Mouse (Mus musculus): ENCODE data around the gene H2-D1.
"Not testable (repeated sequence)": the region's sequence is repeated elsewhere in the genome, so short reads cannot be mapped to it uniquely, and the experiment has no call there.

H2-D1 gene

DNA sequence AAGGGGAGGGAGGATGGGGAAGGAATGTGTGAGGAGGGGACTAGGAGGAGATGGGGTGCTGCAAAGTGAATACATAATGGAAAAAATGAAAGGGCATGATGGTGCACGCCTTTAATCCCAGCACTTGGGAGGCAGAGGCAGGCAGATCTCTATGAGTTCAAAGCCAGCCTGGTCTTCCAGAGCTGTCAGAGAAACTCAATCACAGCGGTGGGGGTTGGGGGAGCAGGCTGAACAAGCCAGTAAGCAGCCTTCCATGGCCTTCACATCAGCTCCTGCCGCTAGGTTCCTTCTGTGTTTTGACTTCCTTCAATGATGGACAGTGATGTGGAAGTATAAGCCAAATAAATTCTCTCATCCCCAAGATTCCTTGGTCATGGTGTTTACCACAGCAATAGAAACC is 7.2 kb upstream of the H2-D1 start:
- ATAC-seq (ENCODE audit: insufficient number of reproducible peaks, low FRiP score, low TSS enrichment) = no peak

- no peak for ATAC-seq (ENCODE audit: insufficient number of reproducible peaks, low FRiP score, low TSS enrichment)
These were observed 6.8 kb upstream of the H2-D1 start for GRCm38 (mm10) chr17:35255704-35256103.

DNA sequence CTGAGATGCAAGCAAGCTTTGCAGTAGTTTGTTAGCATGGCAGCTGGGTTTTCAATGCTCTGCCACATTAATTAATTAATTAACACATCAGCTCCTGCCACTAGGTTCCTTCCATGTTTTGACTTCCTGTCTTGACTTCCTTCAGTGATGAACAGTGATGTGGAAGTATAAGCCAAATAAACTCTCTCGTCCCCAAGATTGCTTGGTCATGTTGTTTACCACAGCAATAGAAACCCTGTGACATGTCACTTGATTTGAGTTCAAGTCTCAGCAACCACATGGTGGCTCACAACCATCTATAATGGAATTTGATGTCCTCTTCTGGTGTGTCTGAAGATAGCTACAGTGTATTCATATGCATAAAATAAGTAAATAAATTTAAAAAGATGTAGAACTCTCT is 5.2 kb upstream of the H2-D1 start:
- ATAC-seq (ENCODE audit: insufficient number of reproducible peaks, low FRiP score, low TSS enrichment) = no peak

DNA sequence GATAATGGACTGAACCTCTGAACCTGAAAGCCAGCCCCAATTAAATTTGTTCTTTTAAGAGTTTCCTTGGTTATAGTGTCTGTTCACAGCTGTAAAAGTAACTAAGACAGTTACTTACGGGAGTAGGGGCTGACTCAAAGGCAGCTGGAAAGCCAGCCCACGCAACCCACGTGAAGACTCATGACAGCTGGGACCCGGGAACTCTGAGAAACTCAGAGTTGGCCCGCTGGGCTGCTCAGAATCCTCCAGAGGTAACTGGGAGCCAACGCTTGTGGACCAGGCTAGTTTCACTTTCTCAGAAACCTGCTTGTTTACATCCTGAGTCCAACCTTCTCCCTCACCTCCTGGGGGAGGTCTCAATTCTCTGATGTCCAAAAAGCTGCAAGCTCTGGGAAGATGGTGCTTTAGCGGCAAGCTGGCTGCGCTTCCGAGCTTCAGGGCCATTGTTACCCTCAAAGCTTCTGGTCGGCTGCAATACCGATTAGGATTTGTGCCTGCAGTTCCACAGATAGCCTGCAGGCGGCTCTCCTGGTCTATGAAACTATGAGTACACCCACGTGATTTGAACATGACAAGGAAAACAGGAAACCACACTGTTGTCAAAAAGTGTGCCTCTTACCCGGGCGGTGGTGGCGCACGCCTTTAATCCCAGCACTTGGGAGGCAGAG is 4.6 kb upstream of the H2-D1 start:
- ATAC-seq (ENCODE audit: insufficient number of reproducible peaks, low FRiP score, low TSS enrichment) = no peak; the same call in 1 of the 2 replicates

DNA sequence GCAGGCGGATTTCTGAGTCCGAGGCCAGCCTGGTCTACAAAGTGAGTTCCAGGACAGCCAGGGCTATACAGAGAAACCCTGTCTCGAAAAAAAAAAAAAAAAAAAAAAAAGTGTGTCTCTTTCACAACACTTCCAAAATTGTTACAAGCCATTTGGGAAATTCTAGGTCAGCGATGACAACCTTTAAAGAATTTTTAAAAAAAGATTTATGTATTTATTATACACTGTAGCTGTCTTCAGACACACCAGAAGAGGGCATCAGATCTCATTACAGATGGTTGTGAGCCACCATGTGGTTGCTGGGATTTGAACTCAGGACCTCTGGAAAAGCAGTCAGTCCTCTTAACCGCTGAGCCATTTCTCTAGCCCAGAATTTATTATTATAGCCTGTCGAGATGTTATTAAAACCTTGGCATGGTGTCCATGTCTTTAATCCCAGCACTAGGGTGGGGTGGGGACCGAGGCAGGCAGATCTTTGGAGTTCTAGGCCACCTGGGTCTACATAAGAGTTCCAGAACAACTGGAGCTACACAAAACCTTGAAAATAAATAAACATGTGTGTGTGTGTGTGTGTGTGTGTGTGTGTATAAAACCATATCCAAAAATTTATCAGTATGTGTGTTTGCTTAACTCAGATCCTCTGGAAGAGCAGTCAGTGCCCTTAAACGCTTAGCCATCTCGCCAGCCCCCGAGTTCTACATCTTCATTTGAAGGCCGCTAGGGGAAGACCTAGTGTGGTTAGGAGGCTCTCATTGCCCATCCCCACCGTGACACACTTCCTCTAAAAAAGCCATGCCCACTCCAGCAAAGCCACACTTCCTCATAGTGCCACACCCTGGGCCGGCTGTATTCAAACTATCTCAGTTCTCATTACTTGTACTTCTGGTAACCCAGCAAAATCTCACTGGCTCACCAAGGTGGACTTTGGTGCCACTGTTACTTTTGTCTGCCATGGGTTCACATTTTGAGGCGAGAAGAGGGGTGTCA is 3.7 kb upstream of the H2-D1 start:
- no peak for ATAC-seq (ENCODE audit: insufficient number of reproducible peaks, low FRiP score, low TSS enrichment)

DNA sequence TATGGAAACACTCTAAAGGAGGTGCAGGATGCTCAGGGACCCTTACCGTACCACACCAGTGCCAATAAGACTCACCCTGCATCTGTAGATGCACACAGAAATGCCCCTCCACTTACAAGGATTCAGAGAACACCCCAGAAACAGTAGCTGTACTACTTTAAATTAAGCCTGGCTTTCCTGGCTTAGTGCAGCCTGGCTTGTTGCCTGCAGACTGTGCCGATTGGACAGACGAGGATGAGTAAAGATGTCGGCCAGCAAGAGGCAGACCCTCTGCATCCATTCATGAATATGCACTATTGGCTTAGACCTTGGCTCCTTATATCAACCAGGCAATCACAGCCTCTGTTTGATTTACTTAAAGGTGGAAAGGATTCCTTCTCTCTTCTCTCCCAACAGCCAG is 2.9 kb upstream of the H2-D1 start:
- no peak for ATAC-seq (ENCODE audit: insufficient number of reproducible peaks, low FRiP score, low TSS enrichment)

GRCm38 (mm10) chr17:35261651-35262050 is 879 bp upstream of the H2-D1 start:
- ATAC-seq (ENCODE audit: insufficient number of reproducible peaks, low FRiP score, low TSS enrichment) = no peak

- ATAC-seq (ENCODE audit: insufficient number of reproducible peaks, low FRiP score, low TSS enrichment) = no peak
These were observed 973 bp downstream of the H2-D1 start for GRCm38 (mm10) chr17:35263523-35263883.

GRCm38 (mm10) chr17:35267399-35268086 is 5.0 kb downstream of the H2-D1 start:
- no peak for ATAC-seq (ENCODE audit: insufficient number of reproducible peaks, low FRiP score, low TSS enrichment)

GRCm38 (mm10) chr17:35269653-35270347 is 7.3 kb downstream of the H2-D1 start:
- ATAC-seq (ENCODE audit: insufficient number of reproducible peaks, low FRiP score, low TSS enrichment) = no peak

GRCm38 (mm10) chr17:35272249-35272648 is 9.7 kb downstream of the H2-D1 start:
- ATAC-seq (ENCODE audit: insufficient number of reproducible peaks, low FRiP score, low TSS enrichment) = no peak

DNA sequence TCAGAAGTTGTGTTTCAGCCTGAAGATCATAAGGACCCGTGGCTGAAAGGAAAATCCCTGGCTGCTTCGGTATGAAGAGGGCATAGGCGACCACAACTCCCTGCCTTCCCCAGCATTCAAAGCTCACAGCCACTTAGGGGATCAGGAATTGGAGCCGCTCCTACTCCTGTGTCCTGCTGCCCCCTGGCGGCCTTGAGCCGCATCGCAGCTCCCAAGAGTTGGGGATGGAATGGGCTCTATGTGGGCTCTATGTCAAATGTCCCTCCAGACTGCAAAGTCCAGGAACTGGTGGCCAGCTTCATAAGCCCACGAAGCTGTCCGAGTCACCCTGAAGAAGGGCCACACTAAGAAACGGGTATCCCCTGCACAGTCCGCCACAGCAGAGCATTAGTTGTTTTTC is 12.2 kb downstream of the H2-D1 start:
- peak; percentile 58; the same call in 1 of the 2 replicates for ATAC-seq (ENCODE audit: insufficient number of reproducible peaks, low FRiP score, low TSS enrichment)

- no peak for ATAC-seq (ENCODE audit: insufficient number of reproducible peaks, low FRiP score, low TSS enrichment)
These were observed 13.9 kb downstream of the H2-D1 start for GRCm38 (mm10) chr17:35276304-35276864.

DNA sequence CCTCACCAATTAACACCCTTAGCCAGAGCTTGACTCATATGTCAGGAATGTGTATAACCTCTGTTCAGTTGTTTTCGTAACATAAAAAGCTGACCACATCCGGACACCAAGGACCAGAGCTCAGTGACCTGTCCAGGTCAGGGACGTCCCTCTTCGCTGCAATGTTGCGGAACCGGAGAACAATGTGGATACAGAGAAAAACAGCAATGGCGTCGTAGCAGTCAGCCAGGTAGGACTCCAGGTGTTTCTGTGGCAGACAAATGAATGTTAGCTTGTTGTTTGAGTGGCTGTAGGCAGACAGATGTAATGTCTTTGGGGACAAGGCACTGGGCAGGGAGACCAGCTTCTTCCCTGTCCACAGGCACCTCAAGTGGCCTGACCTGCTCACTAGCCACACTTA is 15.5 kb downstream of the H2-D1 start:
- ATAC-seq (ENCODE audit: insufficient number of reproducible peaks, low FRiP score, low TSS enrichment) = no peak

- no peak for ATAC-seq (ENCODE audit: insufficient number of reproducible peaks, low FRiP score, low TSS enrichment)
These were observed 16.6 kb downstream of the H2-D1 start for GRCm38 (mm10) chr17:35278957-35279688.

GRCm38 (mm10) chr17:35280276-35280675 is 17.7 kb downstream of the H2-D1 start:
- no peak for ATAC-seq (ENCODE audit: insufficient number of reproducible peaks, low FRiP score, low TSS enrichment)

GRCm38 (mm10) chr17:35285431-35285830 is 22.9 kb downstream of the H2-D1 start:
- no peak for ATAC-seq (ENCODE audit: insufficient number of reproducible peaks, low FRiP score, low TSS enrichment)

DNA sequence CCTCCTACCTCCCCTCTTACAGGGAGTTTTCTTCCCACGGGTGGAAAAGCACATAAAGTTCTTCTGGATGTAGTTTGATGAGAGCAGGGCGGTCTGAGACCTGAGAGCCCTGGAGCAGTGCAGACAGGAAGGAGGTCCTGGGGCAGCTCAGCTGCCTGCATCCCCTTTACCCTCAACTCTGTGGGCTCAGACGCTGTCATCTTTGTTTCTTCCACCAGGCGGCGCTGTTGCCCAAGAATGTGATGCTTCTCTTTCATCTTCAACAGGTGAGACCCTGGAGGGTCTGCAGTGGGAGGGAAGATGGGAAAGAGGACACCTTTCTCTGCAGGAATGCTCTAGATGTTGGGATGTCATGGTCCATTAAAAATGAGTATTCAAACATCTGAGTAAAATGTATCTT is 33.3 kb downstream of the H2-D1 start:
- not testable (repeated sequence) for ATAC-seq (ENCODE audit: insufficient number of reproducible peaks, low FRiP score, low TSS enrichment)

GRCm38 (mm10) chr17:35300261-35300945 is 37.9 kb downstream of the H2-D1 start:
- ATAC-seq (ENCODE audit: insufficient number of reproducible peaks, low FRiP score, low TSS enrichment) = not testable (repeated sequence)
